10 mouse cellular contexts compared by ENCODE assay signal in genomic region chr17:88758003-88758437, GRCm38 (mm10). TPM values are rescaled to one million over a fixed set of nuclear protein-coding genes. Genes with fewer than 3 reads are reported as not detected.
A peak's percentile ranks its signal among the peaks of the same experiment; 100 is the strongest.
DNase-seq lines count a peak whose midpoint lies in the region; ATAC-seq and TF ChIP-seq lines count a peak whose summit lies in the region.
"Had no signal": no experiment of that assay in that cellular context is flagged by ENCODE, and none has a peak within 500 bp of the region (broad histone marks: within the 10 kb centered on the region; RNA-seq: fewer than 3 reads in every experiment).

No protein-coding gene starts in this region.

- 8% methylated on average over 9 of the region's 9 CpGs for WGBS in heart, embryonic 13.5 days
- WGBS in hindbrain, postnatal 0 days: 4% methylated on average over 9 of the region's 9 CpGs
- 13% methylated on average over 9 of the region's 9 CpGs for WGBS in neural tube, embryonic 12.5 days

- H3K4me1 ChIP-seq in heart, embryonic 13.5 days: peaks cover 12% of the 10 kb centered on the region
- H3K4me1 ChIP-seq in hindbrain, postnatal 0 days (ENCODE audit: insufficient read depth, low read length): 0 out of 2 replicates have a peak, but pooled peaks cover 4% of the 10 kb centered on the region
- H3K4me1 ChIP-seq in neural tube, embryonic 12.5 days: peaks cover 31% of the 10 kb centered on the region

- DNase-seq in heart, adult 9 months (ENCODE audit: low spot score in 2 of 2): no peak
- peak; percentile 78 for DNase-seq in brain, adult 2 months (ENCODE audit: low read depth, low spot score)
- DNase-seq in hindbrain, postnatal 0 days (ENCODE audit: low spot score): peak; percentile 66
- DNase-seq in ovary, postnatal 10 days (ENCODE audit: low spot score): no peak
- DNase-seq in embryo, embryonic 9.5 days (ENCODE audit: extremely low spot score): no peak
- DNase-seq in spleen, adult 12 weeks (ENCODE audit: low spot score): no peak

- H3K4me3 ChIP-seq in heart, embryonic 13.5 days: no peak overlapping the region
- H3K4me3 ChIP-seq in hindbrain, postnatal 0 days (ENCODE audit: low read length): no peak overlapping the region
- H3K4me3 ChIP-seq in neural tube, embryonic 12.5 days: no peak overlapping the region

- peaks cover 19% of the 10 kb centered on the region for H3K27me3 ChIP-seq in heart, embryonic 13.5 days (replicated peaks)
- H3K27me3 ChIP-seq in hindbrain, postnatal 0 days (ENCODE audit: insufficient read depth, low read length): no peaks in the 10 kb centered on the region
- H3K27me3 ChIP-seq in neural tube, embryonic 12.5 days (replicated peaks): no peaks in the 10 kb centered on the region
- H3K27me3 ChIP-seq: CH12.LX had no signal

- no peaks in the 10 kb centered on the region for H3K36me3 ChIP-seq in heart, embryonic 13.5 days
- H3K36me3 ChIP-seq in hindbrain, postnatal 0 days (ENCODE audit: insufficient read depth, low read length): no peaks in the 10 kb centered on the region
- no peaks in the 10 kb centered on the region for H3K36me3 ChIP-seq in neural tube, embryonic 12.5 days

- no peak overlapping the region for H3K9ac ChIP-seq in heart, embryonic 13.5 days
- no peak overlapping the region for H3K9ac ChIP-seq in hindbrain, postnatal 0 days (replicated peaks; ENCODE audit: low read length)
- H3K9ac ChIP-seq in neural tube, embryonic 12.5 days: no peak overlapping the region

- no peak for TF ChIP-seq CTCF in hindbrain, postnatal 0 days (IDR thresholded peaks at IDR 0.05; ENCODE audit: low read depth)

- peak overlapping the region; percentile 30 for H3K4me2 ChIP-seq in heart, embryonic 13.5 days
- peak overlapping the region; percentile 23; the same call in 1 of the 2 replicates for H3K4me2 ChIP-seq in hindbrain, postnatal 0 days (ENCODE audit: low read depth, low read length)
- H3K4me2 ChIP-seq in neural tube, embryonic 12.5 days (replicated peaks): no peak overlapping the region

- no peak for ATAC-seq in heart, embryonic 13.5 days (ENCODE audit: extremely low read depth, insufficient number of reproducible peaks, low FRiP score, low TSS enrichment)
- peak; percentile 61 for ATAC-seq in hindbrain, postnatal 0 days
- peak; percentile 41; the same call in 1 of the 2 replicates for ATAC-seq in neural tube, embryonic 12.5 days (ENCODE audit: low FRiP score, low read depth)

- no peak overlapping the region for H3K27ac ChIP-seq in heart, embryonic 13.5 days (replicated peaks)
- no peak overlapping the region for H3K27ac ChIP-seq in hindbrain, postnatal 0 days
- no peak overlapping the region for H3K27ac ChIP-seq in neural tube, embryonic 12.5 days

- H3K9me3 ChIP-seq in heart, embryonic 13.5 days: no peaks in the 10 kb centered on the region
- no peaks in the 10 kb centered on the region for H3K9me3 ChIP-seq in hindbrain, postnatal 0 days (ENCODE audit: low read length)
- no peaks in the 10 kb centered on the region for H3K9me3 ChIP-seq in neural tube, embryonic 12.5 days

RNA-seq across cellular contexts. Expression of gene Lhcgr, which starts 33.8 kb away (rescaled TPM):
- polyA plus RNA-seq in heart, embryonic 13.5 days (2015; fragmentation: Nextera tagmentation; extraction: Ambion mirVana): 0.17 TPM in 1 of 2 replicates, not detected in the other
- total RNA-seq in hindbrain, postnatal 0 days (2014; rRNA removed): 0.40 and 0.89 TPM in 2 replicates
- polyA plus RNA-seq in hindbrain, postnatal 0 days (2015; fragmentation: Nextera tagmentation; extraction: Ambion mirVana): 1.5 and 1.8 TPM in 2 replicates
- polyA plus RNA-seq in neural tube, embryonic 12.5 days (2016; fragmentation: Nextera tagmentation; extraction: Ambion mirVana): 0.70 and 1.2 TPM in 2 replicates
- total RNA-seq: CH12.LX; megakaryocyte-erythroid progenitor cell, adult 5-6 weeks had no signal

Comparison
In these comparisons a context has a peak if more than half of its experiments do, and no peak if none do; other contexts are left out.
1. DNase-seq: peak in brain, adult 2 months (single experiment) and hindbrain, postnatal 0 days (single experiment); none in heart, adult 9 months (0 of 2), ovary, postnatal 10 days (single experiment), embryo, embryonic 9.5 days (single experiment) and spleen, adult 12 weeks (single experiment).